Mouse (Mus musculus): ENCODE results near the gene Dhx58.

GRCm38 (mm10) chr11:100673169-100673568, 30.9 kb downstream of the Dhx58 start:
- no peak for TF ChIP-seq CTCF (IDR thresholded peaks at IDR 0.05; ENCODE audit: control insufficient read depth, insufficient read depth, low read length)
- TF ChIP-seq POLR2A (IDR thresholded peaks at IDR 0.05; ENCODE audit: borderline replicate concordance, control insufficient read depth, low read depth, low read length) = no peak

All from bone marrow, adult 2 months (tissue).